Mouse (Mus musculus) bone marrow, adult 2 months (tissue): ENCODE results near the gene Chn2.

ENCODE experiments used
- CTCF ChIP-seq: fragments of 200-500 bp; IDR thresholded peaks from 2 replicates; pipeline ENCODE4 v1.5.1; 2011; ENCODE audit warnings: low read length, control low read depth; ENCODE audit not compliant: control insufficient read depth, insufficient read depth
- POLR2A ChIP-seq: fragments of 200-500 bp; IDR thresholded peaks from 2 replicates; pipeline ENCODE4 v1.6.1; 2011; ENCODE audit warnings: low read depth, mild to moderate bottlenecking, control low read depth, low read length, borderline replicate concordance; ENCODE audit not compliant: control insufficient read depth

- TF ChIP-seq POLR2A, result no peak
- no peak for TF ChIP-seq CTCF
Observed at GRCm38 (mm10) chr6:54236441-54236840, 197.1 kb downstream of the Chn2 start.
